Mouse (Mus musculus): ENCODE data around the gene Clk2. TPM values are rescaled to one million over a fixed set of nuclear protein-coding genes. Genes with fewer than 3 reads are reported as not detected.
A peak's percentile ranks its signal among the peaks of the same experiment; 100 is the strongest.

Clk2 gene
- polyA plus RNA-seq, 1 experiment from 2014 or later, result 14.2 TPM

DNA sequence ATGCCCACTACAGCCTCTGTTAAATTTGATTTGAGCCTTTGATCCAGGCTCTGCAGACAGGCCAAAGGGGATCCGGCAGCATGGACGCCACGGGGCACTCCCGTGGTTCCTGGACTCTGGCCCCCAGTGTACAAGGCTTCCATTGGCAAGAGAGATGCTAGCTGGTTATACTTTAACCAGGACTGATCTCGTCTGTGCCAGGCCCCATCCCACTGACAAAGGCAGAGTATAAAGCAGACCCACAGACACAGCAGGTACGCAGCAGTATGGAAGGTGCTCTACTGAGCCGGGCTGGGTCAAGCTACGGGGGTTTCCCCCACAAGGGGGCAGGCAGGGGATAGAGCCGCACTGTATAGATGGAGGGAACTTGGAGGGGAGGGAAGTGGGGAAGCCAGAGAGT lies 28.2 kb upstream of the Clk2 start:
- H3K27ac ChIP-seq, result no peak overlapping the region
- no peak overlapping the region for H3K4me2 ChIP-seq
- 0 out of 2 replicates have a peak, but pooled peaks have one; percentile 37 for ATAC-seq (replicated peaks; ENCODE audit: insufficient number of reproducible peaks, insufficient read depth, low FRiP score, low read depth)
- peaks cover 6% of the 10 kb centered on the region; the same call in 1 of the 2 replicates for H3K4me1 ChIP-seq (replicated peaks)
- peaks cover 9% of the 10 kb centered on the region; the same call in 1 of the 2 replicates for H3K27me3 ChIP-seq
- 38% methylated on average over 9 of the region's 9 CpGs for WGBS
- H3K9me3 ChIP-seq (replicated peaks), result no peaks in the 10 kb centered on the region
- no peaks in the 10 kb centered on the region for H3K36me3 ChIP-seq
- H3K9ac ChIP-seq, result no peak overlapping the region
- no peak overlapping the region for H3K4me3 ChIP-seq

DNA sequence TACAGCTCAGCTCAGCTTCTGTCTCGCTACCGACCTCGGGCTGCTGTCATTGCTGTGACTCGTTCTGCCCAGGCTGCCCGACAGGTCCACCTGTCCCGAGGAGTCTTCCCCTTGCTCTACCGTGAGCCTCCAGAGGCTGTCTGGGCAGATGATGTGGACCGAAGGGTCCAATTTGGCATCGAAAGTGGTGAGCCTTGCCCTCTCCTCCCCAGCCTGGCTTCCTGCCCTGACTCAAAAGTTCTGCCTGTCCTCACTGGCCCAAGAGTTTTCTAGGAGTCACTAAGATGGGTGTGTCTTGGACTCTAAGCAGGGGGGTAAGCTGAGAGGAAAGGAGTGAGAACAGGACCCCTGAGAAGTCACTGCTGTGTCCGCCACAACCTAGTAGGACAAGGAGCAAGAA lies 19.8 kb upstream of the Clk2 start:
- H3K4me3 ChIP-seq, result no peak overlapping the region
- no peak overlapping the region for H3K9ac ChIP-seq
- no peak overlapping the region for H3K4me2 ChIP-seq
- no peaks in the 10 kb centered on the region for H3K9me3 ChIP-seq (replicated peaks)
- H3K4me1 ChIP-seq (replicated peaks), result peaks cover 8% of the 10 kb centered on the region
- no peak overlapping the region for H3K27ac ChIP-seq
- H3K36me3 ChIP-seq, result no peaks in the 10 kb centered on the region
- no peak for ATAC-seq (replicated peaks; ENCODE audit: insufficient number of reproducible peaks, insufficient read depth, low FRiP score, low read depth)
- WGBS, result 72% methylated on average over 10 of the region's 10 CpGs
- H3K27me3 ChIP-seq, result peaks cover 61% of the 10 kb centered on the region

DNA sequence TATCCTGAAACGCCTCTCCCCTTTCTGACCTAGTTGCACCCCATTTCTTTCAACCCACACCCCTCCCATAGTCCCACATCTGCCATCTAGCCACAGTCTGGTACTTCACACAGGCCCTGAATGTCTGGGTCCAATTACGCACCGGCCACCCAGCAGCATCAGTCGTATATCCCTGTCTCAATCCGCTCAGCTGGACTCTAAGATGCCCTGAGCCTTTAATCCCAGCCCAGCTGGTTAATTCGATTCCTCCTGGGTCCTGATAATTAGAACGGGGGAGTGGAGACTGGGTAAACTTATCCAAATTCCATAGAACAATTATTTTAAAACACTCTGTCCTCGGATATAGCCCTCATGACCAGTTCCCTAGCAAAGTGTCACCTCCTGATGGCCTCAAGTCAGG lies 19.0 kb upstream of the Clk2 start:
- H3K4me2 ChIP-seq, result no peak overlapping the region
- H3K36me3 ChIP-seq, result no peaks in the 10 kb centered on the region
- ATAC-seq (replicated peaks; ENCODE audit: insufficient number of reproducible peaks, insufficient read depth, low FRiP score, low read depth), result no peak
- no peak overlapping the region for H3K9ac ChIP-seq
- no peak overlapping the region for H3K27ac ChIP-seq
- peaks cover 68% of the 10 kb centered on the region for H3K27me3 ChIP-seq
- 59% methylated on average over 8 of the region's 8 CpGs for WGBS
- H3K4me3 ChIP-seq, result no peak overlapping the region
- peaks cover 8% of the 10 kb centered on the region for H3K4me1 ChIP-seq (replicated peaks)
- H3K9me3 ChIP-seq (replicated peaks), result no peaks in the 10 kb centered on the region

DNA sequence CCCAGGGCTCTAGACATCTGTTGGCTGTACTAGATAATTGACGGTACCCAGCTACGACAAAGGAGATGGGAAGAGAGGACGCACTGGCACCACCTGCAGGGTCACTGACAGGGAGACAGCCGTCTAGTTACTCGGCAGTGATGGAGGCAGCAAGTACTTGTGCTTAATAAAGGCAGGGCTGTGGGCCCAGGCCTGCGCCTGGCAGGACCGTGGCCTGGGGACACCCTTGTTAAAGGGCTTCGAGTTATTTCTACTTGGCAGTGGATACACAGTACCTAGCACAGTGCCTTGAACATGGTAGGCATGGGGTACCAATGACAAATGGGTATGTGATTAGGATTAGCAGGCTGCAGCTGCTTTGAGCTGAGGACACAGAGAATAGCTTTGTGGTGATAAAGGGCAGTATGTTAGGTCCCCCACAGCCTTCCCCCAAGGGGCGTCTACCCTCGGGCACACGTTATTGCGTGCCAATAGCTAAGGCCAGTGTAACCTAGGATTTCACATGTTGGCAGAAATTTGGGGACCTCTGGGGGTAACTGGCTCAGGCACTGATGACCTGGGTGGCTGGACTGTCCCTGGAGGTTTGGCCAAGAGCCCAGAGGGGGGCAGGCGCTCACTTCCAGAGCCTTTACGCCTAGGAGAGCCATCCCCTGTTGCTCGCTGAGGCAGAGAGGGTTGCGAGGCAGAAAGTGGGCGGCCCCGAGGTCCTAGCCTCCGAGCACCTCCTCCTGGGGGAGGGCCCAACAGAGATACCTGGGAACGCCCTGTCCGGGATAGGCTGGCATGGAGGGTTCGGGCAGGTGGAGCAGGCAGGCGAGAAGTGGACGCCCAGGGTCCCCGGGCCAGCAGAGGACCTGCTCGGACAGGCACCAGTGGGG lies 17.3 kb upstream of the Clk2 start:
- H3K9ac ChIP-seq, result 0 out of 2 replicates have a peak overlapping the region, but pooled peaks have one; percentile 14
- H3K4me1 ChIP-seq (replicated peaks), result peaks cover 8% of the 10 kb centered on the region
- H3K36me3 ChIP-seq, result no peaks in the 10 kb centered on the region
- no peak overlapping the region for H3K27ac ChIP-seq
- H3K27me3 ChIP-seq, result peaks cover 82% of the 10 kb centered on the region
- no peaks in the 10 kb centered on the region for H3K9me3 ChIP-seq (replicated peaks)
- H3K4me2 ChIP-seq, result peak overlapping the region; percentile 55
- peak overlapping the region; percentile 22; the same call in 1 of the 2 replicates for H3K4me3 ChIP-seq
- ATAC-seq (replicated peaks; ENCODE audit: insufficient number of reproducible peaks, insufficient read depth, low FRiP score, low read depth), result 0 out of 2 replicates have a peak, but pooled peaks have one; percentile 28
- WGBS, result 19% methylated on average over 26 of the region's 26 CpGs

DNA sequence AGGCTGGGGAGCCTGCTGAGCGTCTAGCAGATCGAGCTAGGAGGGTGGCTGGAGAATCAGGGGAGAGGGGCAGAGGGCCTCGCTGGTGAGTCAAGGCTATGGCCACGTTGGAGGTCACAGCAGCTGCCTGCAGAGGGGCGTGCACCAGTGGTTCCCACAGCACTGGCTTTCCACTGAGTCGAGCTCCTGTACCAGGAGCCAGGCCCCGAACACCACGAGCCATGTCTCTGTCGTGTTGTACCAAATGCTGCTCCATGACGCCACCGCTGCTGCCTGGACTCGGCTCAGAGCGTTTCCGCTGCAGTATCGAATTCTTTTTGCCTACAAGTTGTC lies 16.6 kb upstream of the Clk2 start:
- H3K4me3 ChIP-seq, result peak overlapping the region; percentile 22; the same call in 1 of the 2 replicates
- no peaks in the 10 kb centered on the region for H3K9me3 ChIP-seq (replicated peaks)
- H3K4me2 ChIP-seq, result peak overlapping the region; percentile 55
- H3K27me3 ChIP-seq, result peaks cover 82% of the 10 kb centered on the region
- H3K36me3 ChIP-seq, result no peaks in the 10 kb centered on the region
- 12% methylated on average over 15 of the region's 15 CpGs for WGBS
- 0 out of 2 replicates have a peak, but pooled peaks have one; percentile 33 for ATAC-seq (replicated peaks; ENCODE audit: insufficient number of reproducible peaks, insufficient read depth, low FRiP score, low read depth)
- H3K4me1 ChIP-seq (replicated peaks), result peaks cover 8% of the 10 kb centered on the region
- 0 out of 2 replicates have a peak overlapping the region, but pooled peaks have one; percentile 14 for H3K9ac ChIP-seq
- no peak overlapping the region for H3K27ac ChIP-seq

DNA sequence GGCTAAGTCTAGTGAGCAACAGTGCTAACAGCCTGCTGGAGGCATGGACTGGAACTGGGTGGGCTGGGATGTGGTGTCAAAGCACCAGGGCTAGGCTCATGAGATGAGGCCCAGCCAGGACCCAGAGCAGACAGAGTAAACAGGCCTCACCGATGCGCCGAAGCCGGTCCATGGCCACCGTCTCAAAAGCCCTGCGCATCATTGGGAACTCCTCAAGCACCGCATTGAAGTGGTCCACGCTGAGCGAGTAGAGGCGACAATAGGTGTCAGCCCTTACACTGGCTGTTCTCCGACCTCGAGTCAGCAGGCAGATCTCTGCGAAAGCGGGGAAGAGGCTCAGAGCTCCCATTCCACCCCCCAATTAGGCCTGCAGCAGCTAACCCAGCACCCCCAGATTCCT lies 16.0 kb upstream of the Clk2 start:
- Histone ChIP-seq H3K4me1 (replicated peaks) (peaks cover 8% of the 10 kb centered on the region), H3K4me2 (no peak overlapping the region), H3K9ac (no peak overlapping the region), H3K27me3 (peaks cover 82% of the 10 kb centered on the region), H3K27ac (no peak overlapping the region), H3K9me3 (replicated peaks) (no peaks in the 10 kb centered on the region), H3K4me3 (no peak overlapping the region), H3K36me3 (no peaks in the 10 kb centered on the region)
- no peak for ATAC-seq (replicated peaks; ENCODE audit: insufficient number of reproducible peaks, insufficient read depth, low FRiP score, low read depth)
- WGBS, result 71% methylated on average over 14 of the region's 14 CpGs

DNA sequence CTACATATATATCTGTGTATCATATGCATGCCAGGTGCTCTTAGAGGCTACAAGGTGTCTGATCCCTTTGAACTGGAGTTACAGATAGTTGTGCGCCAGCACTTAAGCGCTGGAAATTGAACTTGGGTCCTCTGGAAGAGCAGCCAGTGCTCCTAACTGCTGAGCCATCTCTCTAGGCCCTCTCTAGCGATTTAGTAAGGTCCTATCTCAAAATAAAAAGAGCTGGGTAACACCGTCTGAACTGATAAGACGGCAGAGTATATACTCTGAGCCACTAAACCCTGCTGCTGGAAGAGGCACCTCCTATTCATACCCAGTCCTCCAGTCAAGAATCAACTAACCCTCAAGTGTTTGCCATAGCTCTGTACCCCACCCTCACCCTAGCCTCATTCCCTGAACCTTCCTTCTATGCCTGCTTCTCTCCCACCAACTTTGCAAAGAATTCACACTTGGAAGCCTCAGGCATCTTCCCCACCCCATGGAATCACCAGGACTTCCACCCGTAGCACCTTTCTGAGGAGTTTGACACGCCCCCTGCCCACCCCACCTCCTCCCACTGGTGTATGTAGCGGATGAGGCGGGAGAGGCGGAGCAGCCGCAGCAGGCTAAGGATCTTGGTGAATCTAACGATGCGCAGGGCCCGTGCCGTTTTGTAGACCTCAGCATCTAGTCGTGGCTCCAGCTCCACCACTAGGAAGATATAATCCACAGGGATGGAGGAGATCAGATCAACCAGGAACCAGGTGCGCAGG lies 12.3 kb upstream of the Clk2 start:
- Histone ChIP-seq H3K9ac (no peak overlapping the region), H3K27ac (no peak overlapping the region), H3K4me1 (replicated peaks) (peaks cover 8% of the 10 kb centered on the region), H3K27me3 (peaks cover 61% of the 10 kb centered on the region), H3K36me3 (no peaks in the 10 kb centered on the region), H3K4me2 (no peak overlapping the region), H3K4me3 (no peak overlapping the region), H3K9me3 (replicated peaks) (no peaks in the 10 kb centered on the region)
- ATAC-seq (replicated peaks; ENCODE audit: insufficient number of reproducible peaks, insufficient read depth, low FRiP score, low read depth), result no peak
- 43% methylated on average over 17 of the region's 17 CpGs for WGBS

DNA sequence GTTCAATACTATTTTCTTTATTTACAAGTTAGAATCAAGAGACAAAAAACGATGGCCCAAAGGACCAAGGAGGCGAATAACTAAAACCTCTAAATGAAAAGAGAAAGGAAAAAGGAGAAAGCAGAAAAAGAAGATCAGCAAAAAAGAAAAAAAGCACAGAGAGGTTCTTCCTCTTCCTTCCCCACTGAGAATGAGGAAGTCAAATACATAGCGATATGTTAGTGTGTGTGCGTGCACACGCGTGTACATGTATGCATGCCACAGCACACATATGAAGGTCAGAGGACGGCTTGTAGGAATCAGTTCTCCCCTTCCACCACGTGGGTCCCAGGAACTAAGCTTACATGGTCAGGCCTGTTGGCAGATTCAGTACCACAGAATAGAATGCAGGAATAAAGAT lies 7.6 kb upstream of the Clk2 start:
- 86% methylated on average over 8 of the region's 8 CpGs for WGBS
- H3K9me3 ChIP-seq (replicated peaks), result no peaks in the 10 kb centered on the region
- no peak overlapping the region for H3K9ac ChIP-seq
- H3K4me3 ChIP-seq, result no peak overlapping the region
- no peak overlapping the region for H3K4me2 ChIP-seq
- H3K4me1 ChIP-seq (replicated peaks), result peaks cover 17% of the 10 kb centered on the region
- peaks cover 43% of the 10 kb centered on the region for H3K27me3 ChIP-seq
- no peak for ATAC-seq (replicated peaks; ENCODE audit: insufficient number of reproducible peaks, insufficient read depth, low FRiP score, low read depth)
- H3K27ac ChIP-seq, result no peak overlapping the region
- H3K36me3 ChIP-seq, result no peaks in the 10 kb centered on the region

DNA sequence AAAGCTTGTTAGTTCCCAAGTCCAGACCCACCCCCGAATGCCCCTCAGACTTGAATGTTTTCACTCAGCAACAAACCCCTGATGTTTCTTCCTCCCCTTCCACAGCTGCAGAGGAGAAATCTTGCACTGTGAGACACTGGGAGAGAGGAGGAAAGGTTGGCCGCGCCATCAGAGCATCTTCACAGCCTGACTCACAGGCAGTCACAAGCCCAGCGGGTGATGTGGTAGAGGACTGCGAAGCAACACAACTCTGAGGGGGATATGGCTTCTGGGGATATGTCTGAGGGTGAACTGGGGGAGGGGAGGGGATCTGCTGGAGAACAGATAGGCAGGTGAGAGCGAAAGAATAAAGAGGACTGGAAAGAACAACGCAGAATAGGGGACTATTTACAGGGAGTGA lies 5.9 kb upstream of the Clk2 start:
- Histone ChIP-seq H3K27me3 (peaks cover 29% of the 10 kb centered on the region), H3K4me3 (0 out of 2 replicates have a peak overlapping the region, but pooled peaks have one; percentile 67), H3K4me2 (no peak overlapping the region), H3K36me3 (no peaks in the 10 kb centered on the region), H3K4me1 (replicated peaks) (peaks cover 17% of the 10 kb centered on the region), H3K9ac (no peak overlapping the region), H3K27ac (no peak overlapping the region), H3K9me3 (replicated peaks) (no peaks in the 10 kb centered on the region)
- no peak for ATAC-seq (replicated peaks; ENCODE audit: insufficient number of reproducible peaks, insufficient read depth, low FRiP score, low read depth)
- WGBS, result 18% methylated on average over 7 of the region's 7 CpGs

DNA sequence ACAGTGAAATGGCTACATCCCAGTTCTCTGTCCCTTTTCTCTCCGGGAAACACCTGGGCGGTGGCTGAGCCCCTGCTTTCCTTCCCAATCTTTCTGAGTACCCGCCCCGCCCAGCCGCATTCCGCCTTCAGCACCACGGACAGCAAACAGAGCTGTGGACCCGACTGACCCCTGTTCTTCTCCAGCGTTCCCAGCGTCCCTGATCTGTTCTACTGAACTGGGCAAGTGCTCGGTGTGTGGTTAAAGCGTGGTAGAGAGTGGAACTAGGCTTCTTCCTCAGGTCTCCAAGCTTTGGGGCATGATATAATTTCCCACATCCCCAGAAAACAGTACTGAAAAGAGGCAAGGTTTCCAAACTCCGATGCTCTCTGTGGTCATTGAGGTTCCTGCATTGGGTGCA lies 5.4 kb upstream of the Clk2 start:
- H3K9ac ChIP-seq, result 0 out of 2 replicates have a peak overlapping the region, but pooled peaks have one; percentile 46
- H3K36me3 ChIP-seq, result no peaks in the 10 kb centered on the region
- peak overlapping the region; percentile 67 for H3K4me3 ChIP-seq
- H3K4me2 ChIP-seq, result peak overlapping the region; percentile 100
- no peaks in the 10 kb centered on the region for H3K9me3 ChIP-seq (replicated peaks)
- WGBS, result 3% methylated on average over 13 of the region's 13 CpGs
- H3K27ac ChIP-seq, result no peak overlapping the region
- no peak for ATAC-seq (replicated peaks; ENCODE audit: insufficient number of reproducible peaks, insufficient read depth, low FRiP score, low read depth)
- H3K4me1 ChIP-seq (replicated peaks), result peaks cover 23% of the 10 kb centered on the region
- peaks cover 29% of the 10 kb centered on the region for H3K27me3 ChIP-seq

DNA sequence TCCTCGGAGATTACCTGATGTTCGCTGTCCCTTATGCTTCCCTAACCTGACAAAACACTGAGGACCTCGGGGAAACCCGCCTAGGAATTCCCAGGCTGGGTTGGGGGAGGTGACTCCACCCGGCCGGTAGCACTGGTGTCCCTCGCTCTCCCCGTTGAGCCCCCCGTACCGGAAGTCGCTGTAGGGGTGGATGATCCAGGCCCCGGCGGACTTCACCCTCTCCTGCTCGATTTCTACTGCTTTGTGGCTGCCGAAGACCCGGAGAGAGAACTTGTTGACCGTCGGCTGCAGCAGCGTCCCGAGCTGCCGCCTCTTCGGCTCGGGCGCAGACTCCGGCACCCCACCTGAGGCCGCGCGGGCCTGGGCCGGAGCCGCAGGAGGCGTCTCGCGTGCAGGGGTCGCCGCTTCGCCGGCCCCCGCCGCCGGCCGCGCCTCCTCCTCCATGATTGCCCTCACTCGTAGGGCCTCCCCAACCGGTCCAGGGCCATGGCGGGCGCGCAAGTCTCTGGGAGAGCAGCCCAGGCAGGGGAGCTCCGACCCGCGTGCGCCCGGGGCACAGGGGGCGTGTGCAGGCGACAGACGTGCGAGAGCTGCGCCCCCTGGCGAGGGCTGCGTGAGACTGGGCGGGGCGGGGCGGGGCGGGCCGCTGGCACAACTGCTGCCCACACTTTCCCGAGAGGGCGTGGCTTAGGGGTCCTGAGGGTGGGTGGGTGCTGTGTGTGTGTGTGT lies 4.8 kb upstream of the Clk2 start, which contains the start of gene Hcn3:
TSS of gene Hcn3 (minus strand) at position 581 of the 729 bp plus-strand sequence.
- H3K36me3 ChIP-seq, result no peaks in the 10 kb centered on the region
- peaks cover 28% of the 10 kb centered on the region for H3K27me3 ChIP-seq
- H3K4me1 ChIP-seq (replicated peaks), result peaks cover 23% of the 10 kb centered on the region
- under 1% methylated on average over 65 of the region's 66 CpGs for whole genome bisulfite sequencing
- no peaks in the 10 kb centered on the region for H3K9me3 ChIP-seq (replicated peaks)
- peak within 1 kb of the TSS; percentile 67 for H3K4me3 ChIP-seq
- H3K9ac ChIP-seq, result peak within 1 kb of the TSS; percentile 46
- peak; percentile 70 for ATAC-seq (replicated peaks; ENCODE audit: insufficient number of reproducible peaks, insufficient read depth, low FRiP score, low read depth)
- H3K4me2 ChIP-seq, result peak within 1 kb of the TSS; percentile 100
- no peak within 1 kb of the TSS for H3K27ac ChIP-seq
